Mouse (Mus musculus): ENCODE measurements around the gene Aip.
A peak's percentile ranks its signal among the peaks of the same experiment; 100 is the strongest.

- TF ChIP-seq HCFC1 (IDR thresholded peaks at IDR 0.05; ENCODE audit: borderline replicate concordance, insufficient read depth, low read length), result peak; percentile 74
- TF ChIP-seq ZC3H11A (IDR thresholded peaks at IDR 0.05; ENCODE audit: borderline replicate concordance, low read depth, low read length), result 0 out of 2 replicates have a peak, but pooled peaks have one; percentile 27
- TF ChIP-seq MAFK (IDR thresholded peaks at IDR 0.05; ENCODE audit: insufficient read depth, low read depth, low read length), result 0 out of 2 replicates have a peak, but pooled peaks have one; percentile 56
- no peak for TF ChIP-seq CHD2 (IDR thresholded peaks at IDR 0.05; ENCODE audit: low read depth, low read length)
- no peak for TF ChIP-seq ZNF384 (IDR thresholded peaks at IDR 0.05; ENCODE audit: low read depth, low read length)
Measured at GRCm38 (mm10) chr19:4169378-4169784, 43.7 kb upstream of the Aip start.
